Mouse (Mus musculus): ENCODE data around the gene Terf2. TPM values are rescaled to one million over a fixed set of nuclear protein-coding genes. Genes with fewer than 3 reads are reported as not detected.

The Terf2 gene
- polyA plus RNA-seq, 1 experiment from 2014 or later, result 18.9 TPM

DNA sequence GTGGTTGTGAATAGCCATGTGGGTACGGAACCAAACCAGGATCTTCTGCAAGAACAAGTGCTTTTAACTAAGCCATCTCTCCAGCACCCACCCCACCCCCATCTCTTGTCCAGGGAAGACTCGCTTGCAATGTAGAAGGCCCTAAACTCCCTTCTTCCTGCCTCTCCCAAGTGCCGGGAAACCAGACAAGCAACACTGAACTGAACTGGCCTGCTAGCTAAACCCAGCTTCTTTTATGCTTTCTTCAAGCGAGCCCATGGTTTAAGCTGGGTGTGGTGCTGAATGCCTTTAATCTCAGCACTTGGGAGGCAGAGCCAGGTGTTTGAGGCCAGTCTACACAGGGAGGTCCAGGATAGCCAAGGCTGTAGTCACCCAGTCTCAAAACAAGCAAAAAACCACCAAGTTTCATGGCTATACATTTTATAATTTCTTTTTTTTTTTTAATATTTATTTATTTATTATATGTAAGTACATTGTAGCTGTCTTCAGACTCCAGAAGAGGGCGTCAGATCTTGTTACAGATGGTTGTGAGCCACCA is 7.8 kb downstream of the Terf2 start:
- no peak overlapping the region for H3K27ac ChIP-seq (replicated peaks)
- no peak overlapping the region for H3K9ac ChIP-seq
- no peak overlapping the region for H3K4me2 ChIP-seq (replicated peaks)
- H3K27me3 ChIP-seq, result no peaks in the 10 kb centered on the region
- H3K9me3 ChIP-seq (replicated peaks), result no peaks in the 10 kb centered on the region
- no peaks in the 10 kb centered on the region for H3K4me1 ChIP-seq
- ATAC-seq (ENCODE audit: insufficient number of reproducible peaks, low FRiP score, low TSS enrichment, low read depth), result no peak
- 91% methylated on average over 5 of the region's 5 CpGs for WGBS
- H3K36me3 ChIP-seq, result peaks cover 67% of the 10 kb centered on the region
- H3K4me3 ChIP-seq (replicated peaks), result no peak overlapping the region

DNA sequence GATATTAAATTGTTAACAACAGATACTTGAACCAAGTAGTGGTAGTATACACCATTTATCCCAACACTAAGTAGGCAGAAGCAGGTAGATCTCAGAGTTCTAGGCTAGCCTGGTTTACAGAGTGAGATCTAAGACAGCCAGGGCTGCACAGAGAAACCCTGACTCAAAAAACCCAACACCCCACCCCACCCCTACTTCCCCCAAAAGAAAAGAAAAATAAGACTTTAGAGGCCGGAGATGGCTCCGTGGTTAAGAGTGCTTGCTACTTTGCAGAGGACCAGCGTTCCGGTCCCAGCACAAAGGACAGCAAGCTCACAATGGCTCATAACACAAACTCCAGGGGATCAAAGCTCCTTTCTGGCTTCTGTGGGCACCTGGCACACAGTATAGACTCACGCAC is 10.3 kb downstream of the Terf2 start:
- Histone ChIP-seq H3K27ac (replicated peaks) (no peak overlapping the region), H3K9me3 (replicated peaks) (no peaks in the 10 kb centered on the region), H3K4me3 (replicated peaks) (no peak overlapping the region), H3K4me2 (replicated peaks) (no peak overlapping the region), H3K9ac (no peak overlapping the region), H3K36me3 (peaks cover 79% of the 10 kb centered on the region), H3K4me1 (no peaks in the 10 kb centered on the region), H3K27me3 (no peaks in the 10 kb centered on the region)
- 93% methylated on average over 5 of the region's 5 CpGs for WGBS
- ATAC-seq (ENCODE audit: insufficient number of reproducible peaks, low FRiP score, low TSS enrichment, low read depth), result no peak

DNA sequence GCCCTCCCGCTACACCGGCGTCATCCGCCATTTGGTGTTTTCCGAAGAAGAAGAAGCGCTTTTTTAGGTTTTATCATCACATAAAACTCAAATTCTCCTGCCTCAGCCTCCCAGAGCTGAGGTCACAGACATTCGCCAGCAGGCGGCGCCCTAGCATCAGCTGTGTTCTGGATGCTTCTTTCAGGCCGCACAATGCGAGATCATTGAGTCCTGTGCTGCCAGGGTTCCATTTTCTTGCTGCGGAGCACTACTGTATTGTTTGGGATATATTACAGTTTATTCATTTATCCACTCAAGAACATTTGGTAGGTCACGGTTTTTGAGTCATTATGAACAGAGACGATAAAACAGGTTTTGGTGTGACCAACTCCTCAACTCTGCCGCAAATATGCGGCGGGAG is 11.0 kb downstream of the Terf2 start:
- H3K9ac ChIP-seq, result no peak overlapping the region
- no peaks in the 10 kb centered on the region for H3K27me3 ChIP-seq
- no peak for ATAC-seq (ENCODE audit: insufficient number of reproducible peaks, low FRiP score, low TSS enrichment, low read depth)
- no peak overlapping the region for H3K4me3 ChIP-seq (replicated peaks)
- H3K4me2 ChIP-seq (replicated peaks), result no peak overlapping the region
- no peak overlapping the region for H3K27ac ChIP-seq (replicated peaks)
- peaks cover 79% of the 10 kb centered on the region for H3K36me3 ChIP-seq
- 97% methylated on average over 17 of the region's 17 CpGs for WGBS
- no peaks in the 10 kb centered on the region for H3K9me3 ChIP-seq (replicated peaks)
- H3K4me1 ChIP-seq, result no peaks in the 10 kb centered on the region

DNA sequence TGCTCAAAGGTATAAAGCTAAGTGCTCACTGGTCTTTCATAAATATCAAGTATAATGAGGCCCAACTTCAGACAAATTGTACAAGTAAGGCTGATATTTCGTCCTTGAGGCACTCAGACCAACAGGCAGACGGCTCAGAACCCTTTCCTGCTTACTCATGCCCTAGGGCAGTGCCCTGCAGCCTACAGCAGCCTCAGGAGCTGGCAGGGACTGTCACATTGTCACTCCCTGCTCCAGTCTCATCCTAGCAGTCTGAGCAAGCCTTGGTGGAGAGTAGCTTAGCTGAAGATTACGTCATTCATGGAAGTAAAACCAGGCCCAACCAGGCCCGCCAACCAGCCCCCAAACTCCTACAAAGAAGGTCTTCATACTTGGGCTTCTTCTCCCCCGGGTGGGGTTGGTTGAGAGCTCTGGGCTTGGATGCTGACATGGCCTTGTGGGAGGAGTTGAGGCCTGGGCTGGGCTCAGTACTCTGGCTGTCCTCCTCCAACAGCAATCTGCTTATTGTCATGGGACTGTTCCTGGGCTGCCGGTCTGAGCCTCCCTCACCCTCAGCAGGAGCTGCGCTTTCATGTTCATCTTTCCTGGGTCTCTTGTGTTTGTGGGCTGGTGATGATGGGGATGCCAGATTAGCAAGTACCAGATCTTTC is 20.0 kb downstream of the Terf2 start:
- 82% methylated on average over 7 of the region's 7 CpGs for WGBS
- no peaks in the 10 kb centered on the region for H3K9me3 ChIP-seq (replicated peaks)
- no peak overlapping the region for H3K4me2 ChIP-seq (replicated peaks)
- H3K4me3 ChIP-seq (replicated peaks), result no peak overlapping the region
- H3K36me3 ChIP-seq, result peaks cover 88% of the 10 kb centered on the region
- H3K9ac ChIP-seq, result no peak overlapping the region
- H3K27me3 ChIP-seq, result no peaks in the 10 kb centered on the region
- no peak for ATAC-seq (ENCODE audit: insufficient number of reproducible peaks, low FRiP score, low TSS enrichment, low read depth)
- H3K4me1 ChIP-seq, result no peaks in the 10 kb centered on the region; the same call in 1 of the 2 replicates
- H3K27ac ChIP-seq (replicated peaks), result no peak overlapping the region

DNA sequence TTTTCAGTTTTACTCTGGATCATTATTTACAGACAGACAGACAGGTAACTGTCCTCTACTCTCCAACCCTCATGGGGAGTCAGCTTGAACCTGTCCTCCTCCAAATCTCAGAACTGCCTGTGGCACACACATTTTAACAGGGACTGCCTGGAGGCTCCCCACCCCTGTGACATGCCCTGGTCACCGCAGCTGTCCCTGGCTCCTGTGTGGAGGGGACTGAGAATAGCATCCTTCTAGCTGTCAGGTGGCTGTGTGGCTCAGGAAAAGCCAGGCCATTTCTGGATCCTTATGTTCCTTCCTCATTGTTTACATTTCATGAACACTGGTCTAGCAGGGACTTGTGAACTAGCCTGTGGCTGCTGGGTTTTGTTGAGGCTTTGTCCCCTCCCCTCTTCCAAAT is 22.2 kb downstream of the Terf2 start:
- ATAC-seq (ENCODE audit: insufficient number of reproducible peaks, low FRiP score, low TSS enrichment, low read depth), result no peak
- Histone ChIP-seq H3K4me1 (no peaks in the 10 kb centered on the region; the same call in 1 of the 2 replicates), H3K27ac (replicated peaks) (no peak overlapping the region), H3K9ac (no peak overlapping the region), H3K4me2 (replicated peaks) (no peak overlapping the region), H3K4me3 (replicated peaks) (no peak overlapping the region), H3K36me3 (peaks cover 86% of the 10 kb centered on the region), H3K27me3 (no peaks in the 10 kb centered on the region), H3K9me3 (replicated peaks) (no peaks in the 10 kb centered on the region)
- WGBS, result 95% methylated on average over 1 of the region's 1 CpGs

DNA sequence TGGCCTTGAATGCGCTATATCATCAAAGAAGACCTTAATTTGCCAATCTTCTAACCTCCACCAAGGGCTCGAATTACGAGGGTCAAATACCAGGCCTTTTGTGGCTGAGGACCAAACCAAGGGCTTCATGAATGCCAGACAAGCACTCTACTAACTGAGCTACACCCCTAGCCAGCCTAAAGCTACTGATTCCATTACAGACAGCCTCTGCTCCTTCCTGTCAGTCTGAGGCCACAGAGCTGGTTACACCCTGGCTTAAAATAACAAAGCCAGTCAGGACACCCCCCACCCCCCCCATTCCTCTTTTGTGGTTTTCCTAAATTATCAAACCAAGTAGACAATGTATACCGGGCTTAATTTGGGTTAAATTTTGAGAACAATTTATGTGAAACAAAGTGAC is 22.6 kb downstream of the Terf2 start:
- Histone ChIP-seq H3K4me3 (replicated peaks) (no peak overlapping the region), H3K4me1 (no peaks in the 10 kb centered on the region; the same call in 1 of the 2 replicates), H3K36me3 (peaks cover 82% of the 10 kb centered on the region), H3K27me3 (no peaks in the 10 kb centered on the region), H3K4me2 (replicated peaks) (no peak overlapping the region), H3K9ac (no peak overlapping the region), H3K9me3 (replicated peaks) (no peaks in the 10 kb centered on the region), H3K27ac (replicated peaks) (no peak overlapping the region)
- 67% methylated on average over 4 of the region's 4 CpGs for WGBS
- ATAC-seq (ENCODE audit: insufficient number of reproducible peaks, low FRiP score, low TSS enrichment, low read depth), result no peak; the same call in 1 of the 2 replicates

DNA sequence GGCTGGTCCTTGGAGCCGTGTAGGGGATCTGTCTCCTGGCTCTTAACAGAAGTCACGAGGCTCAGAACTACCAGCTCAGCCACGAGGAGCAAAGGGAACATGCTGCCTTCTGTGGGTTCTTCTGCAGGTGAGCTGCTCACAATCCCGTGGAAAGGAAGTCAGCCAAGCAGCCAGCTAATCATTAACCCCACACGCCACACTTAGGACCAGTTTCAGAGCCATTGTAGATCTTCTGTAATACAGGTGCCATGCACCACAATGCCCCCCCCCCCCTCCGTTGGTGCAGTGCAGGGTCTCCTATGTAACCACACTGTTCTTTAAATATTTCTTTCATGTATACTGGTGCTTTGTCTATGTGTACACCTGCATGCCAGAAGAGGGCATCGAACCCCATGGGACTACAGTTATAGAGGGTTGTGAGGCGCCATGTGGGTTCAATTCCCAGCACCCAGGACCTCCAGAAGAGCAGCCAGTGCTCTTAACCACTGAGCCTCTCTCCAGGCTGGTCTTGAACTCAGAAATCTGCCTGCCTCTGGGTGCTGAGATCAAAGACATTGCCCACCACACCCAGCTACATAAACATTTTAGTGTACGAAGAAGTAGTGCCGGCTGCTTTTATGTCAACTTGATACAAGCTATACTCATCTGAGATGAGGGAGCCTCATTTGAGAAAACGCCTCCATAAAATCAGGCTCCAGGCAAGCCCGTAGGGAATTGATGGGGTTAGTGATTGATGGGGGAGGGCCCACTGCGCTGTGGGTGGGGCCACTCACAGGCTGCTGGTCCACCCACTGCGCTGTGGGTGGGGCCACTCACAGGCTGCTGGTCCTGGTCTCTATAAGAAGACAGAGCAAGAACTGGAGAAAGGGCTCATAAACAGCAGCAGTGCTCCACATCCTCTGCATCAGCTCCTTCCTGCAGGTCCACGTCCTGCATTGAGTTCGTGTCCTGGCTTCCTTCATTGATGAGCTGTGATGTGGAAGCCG is 30.5 kb downstream of the Terf2 start, which contains the start of gene Tmed6:
Gene Tmed6, minus strand, starts transcription at position 134 of the 986 bp plus-strand sequence.
- no peaks in the 10 kb centered on the region for H3K9me3 ChIP-seq (replicated peaks)
- H3K4me3 ChIP-seq (replicated peaks), result no peak within 1 kb of the TSS
- no peak within 1 kb of the TSS for H3K27ac ChIP-seq (replicated peaks)
- WGBS, result 56% methylated on average over 17 of the region's 17 CpGs
- H3K27me3 ChIP-seq, result no peaks in the 10 kb centered on the region
- H3K4me2 ChIP-seq (replicated peaks), result no peak within 1 kb of the TSS
- ATAC-seq (ENCODE audit: insufficient number of reproducible peaks, low FRiP score, low TSS enrichment, low read depth), result no peak
- no peaks in the 10 kb centered on the region; the same call in 1 of the 2 replicates for H3K4me1 ChIP-seq
- H3K36me3 ChIP-seq, result peaks cover 17% of the 10 kb centered on the region
- H3K9ac ChIP-seq, result no peak within 1 kb of the TSS

DNA sequence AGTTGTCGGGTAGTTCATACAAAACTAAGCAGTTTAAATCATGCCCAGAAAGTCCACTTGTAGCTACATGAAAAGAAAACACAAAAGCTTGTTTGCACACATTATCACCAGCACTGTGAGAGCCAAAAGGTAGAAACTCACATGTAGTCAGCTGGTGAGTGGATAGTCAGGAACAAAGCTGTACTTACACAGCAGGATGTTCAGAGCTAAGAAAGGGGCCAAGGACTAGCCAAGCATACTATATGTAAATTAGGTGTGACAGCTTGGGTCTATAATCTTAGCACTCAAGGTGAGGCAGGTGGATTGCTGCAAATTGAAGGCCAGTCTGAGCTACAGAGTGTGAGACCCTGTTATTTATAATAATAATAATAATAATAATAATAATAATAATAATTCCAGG is 33.7 kb downstream of the Terf2 start:
- H3K9ac ChIP-seq, result no peak overlapping the region
- H3K4me3 ChIP-seq (replicated peaks), result no peak overlapping the region
- 84% methylated on average over 1 of the region's 1 CpGs for WGBS
- H3K9me3 ChIP-seq (replicated peaks), result no peaks in the 10 kb centered on the region
- no peak overlapping the region for H3K4me2 ChIP-seq (replicated peaks)
- no peaks in the 10 kb centered on the region for H3K27me3 ChIP-seq
- H3K36me3 ChIP-seq, result peaks cover 21% of the 10 kb centered on the region; the same call in 1 of the 2 replicates
- H3K27ac ChIP-seq (replicated peaks), result no peak overlapping the region
- ATAC-seq (ENCODE audit: insufficient number of reproducible peaks, low FRiP score, low TSS enrichment, low read depth), result no peak
- H3K4me1 ChIP-seq, result peaks cover 7% of the 10 kb centered on the region

DNA sequence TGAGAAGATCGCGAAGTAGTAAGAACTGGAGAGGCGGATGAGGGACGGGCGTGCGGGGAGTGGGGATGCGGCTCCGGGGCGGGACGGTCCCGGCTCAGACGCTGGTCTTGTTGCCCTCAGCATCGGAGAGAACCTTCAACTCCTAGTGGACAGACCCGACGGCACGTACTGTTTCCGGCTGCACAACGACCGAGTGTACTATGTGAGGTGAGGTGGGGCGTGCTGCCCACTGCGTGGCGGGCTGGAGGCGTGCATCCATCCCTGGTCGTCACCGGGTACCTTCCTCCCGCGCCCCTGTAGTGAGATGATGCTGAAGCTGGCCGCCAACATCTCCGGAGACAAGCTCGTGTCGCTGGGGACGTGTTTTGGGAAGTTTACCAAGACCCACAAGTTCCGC is 39.4 kb downstream of the Terf2 start:
- Histone ChIP-seq H3K36me3 (peaks cover 49% of the 10 kb centered on the region), H3K27ac (replicated peaks) (peak overlapping the region; percentile 40; the same call in 1 of the 2 replicates), H3K9me3 (replicated peaks) (no peaks in the 10 kb centered on the region), H3K4me3 (replicated peaks) (peak overlapping the region; percentile 100), H3K4me2 (replicated peaks) (peak overlapping the region; percentile 73), H3K27me3 (no peaks in the 10 kb centered on the region), H3K9ac (peak overlapping the region; percentile 57), H3K4me1 (peaks cover 23% of the 10 kb centered on the region)
- 3% methylated on average over 33 of the region's 33 CpGs for WGBS
- peak; percentile 11; the same call in 1 of the 2 replicates for ATAC-seq (ENCODE audit: insufficient number of reproducible peaks, low FRiP score, low TSS enrichment, low read depth)

DNA sequence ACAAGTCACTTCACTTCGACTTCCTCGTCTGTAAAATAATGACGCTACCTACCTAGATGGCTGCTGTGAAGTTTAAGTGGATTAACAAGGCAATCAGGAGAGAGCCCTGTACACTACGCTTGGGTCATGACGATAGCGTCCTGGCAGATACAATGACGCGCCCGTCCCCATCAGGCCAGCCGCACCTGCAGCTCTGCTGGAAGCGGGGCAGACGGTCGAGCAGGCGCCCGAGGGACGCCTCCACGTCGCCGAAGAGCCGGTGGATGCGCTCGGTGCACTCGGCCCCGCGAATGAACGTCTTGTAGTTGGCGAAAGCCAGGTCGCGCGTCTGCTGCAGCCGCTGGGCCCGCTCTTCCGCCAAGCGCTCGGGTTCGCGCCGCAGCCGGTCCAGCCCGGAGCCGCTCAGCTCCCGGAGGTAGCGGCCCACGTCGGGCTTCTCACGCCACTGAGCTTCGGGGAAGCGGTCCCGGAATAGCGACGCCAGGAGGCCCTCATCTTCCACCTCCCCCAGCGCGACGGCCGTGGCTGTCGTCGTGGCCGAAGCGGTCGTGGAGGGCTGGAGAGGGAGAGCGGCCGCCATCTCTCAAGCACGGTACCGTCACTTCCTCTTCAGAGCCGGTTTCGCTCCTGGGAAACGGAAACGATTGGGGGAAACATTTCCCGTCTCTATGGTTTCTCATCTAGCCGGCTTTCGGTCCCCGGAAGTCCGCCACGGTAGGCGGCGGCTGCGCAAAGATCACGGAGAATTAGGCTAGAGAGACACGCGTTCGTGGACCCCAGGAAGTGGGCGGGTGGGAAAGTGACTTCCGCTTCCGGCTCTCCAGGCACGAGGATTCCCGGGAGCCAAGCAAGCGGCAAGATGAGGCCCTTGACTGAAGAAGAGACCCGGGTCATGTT is 40.0 kb downstream of the Terf2 start, which contains the start of the genes Cog8 and Nip7:
Gene Cog8, minus strand, starts transcription at position 614 of the 897 bp plus-strand sequence.
Gene Nip7, plus strand, starts transcription at position 802 of the 897 bp plus-strand sequence.
- Histone ChIP-seq H3K4me2 (replicated peaks) (peak within 1 kb of the TSS; percentile 73), H3K9me3 (replicated peaks) (no peaks in the 10 kb centered on the region), H3K9ac (peak within 1 kb of the TSS; percentile 91), H3K4me1 (peaks cover 23% of the 10 kb centered on the region), H3K27ac (replicated peaks) (peak within 1 kb of the TSS; percentile 77), H3K36me3 (peaks cover 54% of the 10 kb centered on the region), H3K27me3 (no peaks in the 10 kb centered on the region), H3K4me3 (replicated peaks) (peak within 1 kb of the TSS; percentile 100)
- ATAC-seq (ENCODE audit: insufficient number of reproducible peaks, low FRiP score, low TSS enrichment, low read depth), result peak; percentile 94
- WGBS, result under 1% methylated on average over 88 of the region's 88 CpGs
